Mouse (Mus musculus) stomach, embryonic 15.5 days (tissue): ENCODE measurements around the gene Ccl3. TPM values are rescaled to one million over a fixed set of nuclear protein-coding genes. Genes with fewer than 3 reads are reported as not detected.

ENCODE experiments used
- ATAC-seq: fragments of 200-750 bp; cut with Nextera tagmentation; 2 replicates; pipeline ENCODE4 v1.8.0; 2017; ENCODE audit warnings: low read depth, moderate number of reproducible peaks, moderate TSS enrichment; ENCODE audit not compliant: insufficient read depth, low FRiP score
- H3K27ac ChIP-seq: fragments of 300-500 bp; sonication (generic); 2 replicates; pipeline ENCODE4 v1.5.1; 2015; ENCODE audit warnings: mild to moderate bottlenecking, inconsistent platforms
- H3K27me3 ChIP-seq: fragments of 300-500 bp; sonication (generic); replicated peaks from 2 replicates; pipeline ENCODE4 v1.6.1; 2015; ENCODE audit warnings: inconsistent platforms
- H3K36me3 ChIP-seq: fragments of 300-500 bp; sonication (generic); 2 replicates; pipeline ENCODE4 v1.6.1; 2015; ENCODE audit warnings: inconsistent platforms
- H3K4me1 ChIP-seq: fragments of 300-500 bp; sonication (generic); 2 replicates; pipeline ENCODE4 v1.6.1; 2015; ENCODE audit warnings: inconsistent platforms
- H3K4me2 ChIP-seq: fragments of 300-500 bp; sonication (generic); 2 replicates; pipeline ENCODE4 v1.6.1; 2015; ENCODE audit warnings: mild to moderate bottlenecking, inconsistent platforms
- H3K4me3 ChIP-seq: fragments of 300-500 bp; sonication (generic); replicated peaks from 2 replicates; pipeline ENCODE4 v1.5.1; 2015; ENCODE audit warnings: inconsistent platforms
- H3K9ac ChIP-seq: fragments of 300-500 bp; sonication (generic); 2 replicates; pipeline ENCODE4 v1.6.1; 2015; ENCODE audit warnings: inconsistent platforms
- H3K9me3 ChIP-seq: fragments of 300-500 bp; sonication (generic); 2 replicates; pipeline ENCODE4 v1.6.1; 2016; ENCODE audit warnings: inconsistent platforms
- WGBS: fragments of 180-500 bp; shearing (Covaris S2); methylation state at CpG from one replicate; pipeline ENCODE4 v1.1.7; 2015; 5-methylcytosine and 5-hydroxymethylcytosine counted together
- polyA plus RNA-seq: library from polyadenylated mRNA; unstranded; fragments of >200 nt; fragmentation: Nextera tagmentation; extraction: Ambion mirVana; gene quantifications from 2 replicates; pipeline ENCODE4 v1.2.1, GENCODE M21; 2015

Gene Ccl3
- 0.66 and 1.0 TPM in 2 replicates for polyA plus RNA-seq

GRCm38 (mm10) chr11:83649305-83649841, at the start of gene Ccl3:
Gene Ccl3 (minus strand): TSS chr11:83649355.
- no peak for ATAC-seq
- no peak within 1 kb of the TSS for H3K27ac ChIP-seq
- no peak within 1 kb of the TSS for H3K9ac ChIP-seq
- no peaks in the 10 kb centered on the region for H3K9me3 ChIP-seq
- no peaks in the 10 kb centered on the region for H3K27me3 ChIP-seq
- no peaks in the 10 kb centered on the region for H3K36me3 ChIP-seq
- WGBS, result 69% methylated on average over 8 of the region's 8 CpGs
- H3K4me2 ChIP-seq, result no peak within 1 kb of the TSS
- H3K4me3 ChIP-seq, result no peak within 1 kb of the TSS
- no peaks in the 10 kb centered on the region for H3K4me1 ChIP-seq

- H3K9me3 ChIP-seq, result no peaks in the 10 kb centered on the region
- 70% methylated on average over 1 of the region's 1 CpGs for WGBS
- H3K27ac ChIP-seq, result no peak overlapping the region
- H3K4me2 ChIP-seq, result no peak overlapping the region
- H3K4me1 ChIP-seq, result no peaks in the 10 kb centered on the region
- no peaks in the 10 kb centered on the region for H3K27me3 ChIP-seq
- no peak for ATAC-seq
- H3K4me3 ChIP-seq, result no peak overlapping the region
- H3K9ac ChIP-seq, result no peak overlapping the region
- no peaks in the 10 kb centered on the region for H3K36me3 ChIP-seq
These were observed 42.9 kb upstream of the Ccl3 start for GRCm38 (mm10) chr11:83692008-83692407.

DNA sequence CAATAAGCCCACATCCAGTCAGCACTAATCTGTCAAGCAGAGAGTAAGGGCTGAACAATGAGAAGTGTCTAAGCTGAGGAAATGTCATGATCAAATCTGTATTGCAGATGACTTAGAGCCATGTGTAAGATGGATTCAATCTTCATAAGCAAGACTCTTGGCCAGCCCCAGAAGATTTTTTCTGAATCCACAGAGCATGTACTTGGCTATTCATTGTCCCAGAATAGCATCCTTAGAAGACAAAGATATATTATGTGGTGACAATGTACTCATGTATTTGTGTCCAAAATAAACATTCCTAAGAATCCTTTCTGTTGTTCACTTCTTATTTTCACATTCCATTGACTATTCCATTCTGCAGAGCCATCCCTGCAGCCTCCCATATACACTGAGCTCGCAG, 40.8 kb upstream of the Ccl3 start:
- H3K9ac ChIP-seq, result no peak overlapping the region
- whole genome bisulfite sequencing, result 67% methylated on average over 1 of the region's 1 CpGs
- no peaks in the 10 kb centered on the region for H3K36me3 ChIP-seq
- no peaks in the 10 kb centered on the region for H3K9me3 ChIP-seq
- H3K27ac ChIP-seq, result no peak overlapping the region
- no peak for ATAC-seq
- no peaks in the 10 kb centered on the region for H3K4me1 ChIP-seq
- H3K4me3 ChIP-seq, result no peak overlapping the region
- H3K27me3 ChIP-seq, result no peaks in the 10 kb centered on the region
- no peak overlapping the region for H3K4me2 ChIP-seq

GRCm38 (mm10) chr11:83675665-83676064, 26.5 kb upstream of the Ccl3 start:
- Histone ChIP-seq H3K27me3 (no peaks in the 10 kb centered on the region), H3K9ac (no peak overlapping the region), H3K9me3 (no peaks in the 10 kb centered on the region), H3K4me3 (no peak overlapping the region), H3K4me2 (no peak overlapping the region), H3K36me3 (no peaks in the 10 kb centered on the region), H3K27ac (no peak overlapping the region), H3K4me1 (no peaks in the 10 kb centered on the region)
- ATAC-seq, result no peak
- 91% methylated on average over 1 of the region's 1 CpGs for WGBS

DNA sequence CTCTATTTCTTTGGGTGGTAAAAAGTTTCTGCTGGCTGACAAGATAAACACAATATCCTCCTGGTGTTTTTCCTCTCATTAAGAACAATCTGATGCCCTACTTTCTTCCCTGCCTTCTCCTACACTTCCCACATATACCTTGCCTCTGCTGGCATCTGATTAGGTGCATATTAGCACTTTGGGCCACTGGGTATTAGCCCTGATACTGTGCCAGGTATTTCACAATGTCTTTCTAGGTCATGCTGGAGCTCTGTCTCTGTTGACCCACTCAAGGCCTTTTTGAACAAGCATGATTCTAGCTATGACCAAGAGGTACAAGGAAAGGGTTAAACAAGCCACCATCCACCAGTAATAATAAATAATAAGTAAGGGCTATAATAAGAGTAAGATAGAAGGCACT, 22.6 kb upstream of the Ccl3 start:
- no peak overlapping the region for H3K27ac ChIP-seq
- no peaks in the 10 kb centered on the region for H3K27me3 ChIP-seq
- no peak overlapping the region for H3K4me2 ChIP-seq
- H3K4me1 ChIP-seq, result no peaks in the 10 kb centered on the region
- no peaks in the 10 kb centered on the region for H3K36me3 ChIP-seq
- ATAC-seq, result no peak
- H3K4me3 ChIP-seq, result no peak overlapping the region
- H3K9me3 ChIP-seq, result no peaks in the 10 kb centered on the region
- no peak overlapping the region for H3K9ac ChIP-seq

DNA sequence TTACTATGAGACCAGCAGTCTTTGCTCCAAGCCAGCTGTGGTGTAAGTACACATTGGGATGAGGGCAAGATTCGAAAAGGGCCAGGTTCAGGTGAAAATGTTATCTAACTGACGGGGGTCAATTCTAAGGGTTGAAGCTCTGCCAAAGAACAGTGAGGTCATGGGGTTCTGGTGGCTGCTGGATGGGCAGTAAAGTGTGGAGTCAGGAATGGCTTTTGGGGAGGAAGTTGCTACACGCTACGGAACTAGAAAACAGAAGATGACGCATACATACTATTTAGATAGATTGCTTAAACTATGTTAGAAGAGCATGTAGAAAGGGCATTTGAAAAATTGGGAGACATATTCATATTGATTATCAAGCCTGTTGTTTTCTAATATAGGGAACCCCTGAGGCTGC, 14.4 kb upstream of the Ccl3 start:
- Histone ChIP-seq H3K4me2 (no peak overlapping the region), H3K9ac (no peak overlapping the region), H3K4me1 (no peaks in the 10 kb centered on the region), H3K27me3 (no peaks in the 10 kb centered on the region), H3K27ac (no peak overlapping the region), H3K4me3 (no peak overlapping the region), H3K9me3 (no peaks in the 10 kb centered on the region), H3K36me3 (no peaks in the 10 kb centered on the region)
- ATAC-seq, result no peak
- WGBS, result 50% methylated on average over 5 of the region's 5 CpGs

GRCm38 (mm10) chr11:83662204-83662603, 13.0 kb upstream of the Ccl3 start, which contains the start of gene Ccl4:
Gene Ccl4 (plus strand): TSS chr11:83662584.
- Histone ChIP-seq H3K27ac (no peak within 1 kb of the TSS), H3K4me2 (no peak within 1 kb of the TSS), H3K36me3 (no peaks in the 10 kb centered on the region), H3K27me3 (no peaks in the 10 kb centered on the region), H3K4me3 (no peak within 1 kb of the TSS), H3K9ac (no peak within 1 kb of the TSS), H3K4me1 (no peaks in the 10 kb centered on the region), H3K9me3 (no peaks in the 10 kb centered on the region)
- no peak for ATAC-seq
- 71% methylated on average over 6 of the region's 6 CpGs for WGBS

DNA sequence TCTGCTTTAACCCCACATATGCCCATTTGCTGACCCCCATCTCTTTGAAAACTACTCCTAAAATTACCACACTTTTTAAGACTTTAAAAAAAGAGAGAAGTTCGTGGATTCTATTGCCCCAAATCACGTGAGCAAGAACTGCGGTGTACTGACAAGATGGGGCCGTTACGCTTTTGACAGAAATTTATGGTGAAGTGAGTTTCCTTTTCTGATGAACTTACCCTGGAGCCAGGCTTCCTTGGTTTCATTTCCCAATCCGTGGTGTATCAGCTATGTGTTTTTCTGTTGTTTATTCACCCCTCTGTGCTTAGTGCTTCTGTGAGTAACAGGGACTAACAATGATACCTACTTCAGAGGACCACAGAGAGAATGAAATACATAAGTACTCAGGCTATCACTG, 9.6 kb upstream of the Ccl3 start:
- no peaks in the 10 kb centered on the region for H3K9me3 ChIP-seq
- H3K27me3 ChIP-seq, result no peaks in the 10 kb centered on the region
- H3K4me3 ChIP-seq, result no peak overlapping the region
- H3K9ac ChIP-seq, result no peak overlapping the region
- no peaks in the 10 kb centered on the region for H3K4me1 ChIP-seq
- WGBS, result 68% methylated on average over 6 of the region's 6 CpGs
- no peaks in the 10 kb centered on the region for H3K36me3 ChIP-seq
- H3K4me2 ChIP-seq, result no peak overlapping the region
- H3K27ac ChIP-seq, result no peak overlapping the region
- ATAC-seq, result no peak

- Histone ChIP-seq H3K4me3 (no peak overlapping the region), H3K27ac (no peak overlapping the region), H3K27me3 (no peaks in the 10 kb centered on the region), H3K4me2 (no peak overlapping the region), H3K9me3 (no peaks in the 10 kb centered on the region), H3K9ac (no peak overlapping the region), H3K4me1 (no peaks in the 10 kb centered on the region), H3K36me3 (no peaks in the 10 kb centered on the region)
- WGBS, result 74% methylated on average over 3 of the region's 3 CpGs
- ATAC-seq, result no peak
These were observed 8.4 kb upstream of the Ccl3 start for GRCm38 (mm10) chr11:83657508-83657907.

DNA sequence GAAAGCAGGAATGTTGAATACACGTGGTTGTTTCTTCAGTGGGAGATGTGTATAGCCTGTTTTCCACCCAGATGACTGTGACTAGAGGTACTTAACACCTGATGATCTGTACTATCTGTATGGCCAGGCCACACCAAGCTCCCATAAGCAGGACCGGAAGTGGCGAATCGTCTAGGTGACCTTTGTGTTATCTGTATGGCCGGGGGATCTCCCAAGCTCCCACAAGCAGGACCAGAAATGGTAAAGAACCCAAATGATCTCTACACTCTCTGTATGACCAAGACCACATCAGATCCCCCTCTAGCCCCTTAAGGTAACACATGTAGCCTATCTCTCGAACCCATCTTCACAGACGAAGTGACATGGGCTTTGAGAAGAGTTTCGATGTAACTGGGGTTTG, 5.5 kb upstream of the Ccl3 start:
- Histone ChIP-seq H3K4me1 (no peaks in the 10 kb centered on the region), H3K9me3 (no peaks in the 10 kb centered on the region), H3K9ac (no peak overlapping the region), H3K27ac (no peak overlapping the region), H3K4me3 (no peak overlapping the region), H3K4me2 (no peak overlapping the region), H3K27me3 (no peaks in the 10 kb centered on the region), H3K36me3 (no peaks in the 10 kb centered on the region)
- WGBS, result 88% methylated on average over 8 of the region's 8 CpGs
- ATAC-seq, result no peak

DNA sequence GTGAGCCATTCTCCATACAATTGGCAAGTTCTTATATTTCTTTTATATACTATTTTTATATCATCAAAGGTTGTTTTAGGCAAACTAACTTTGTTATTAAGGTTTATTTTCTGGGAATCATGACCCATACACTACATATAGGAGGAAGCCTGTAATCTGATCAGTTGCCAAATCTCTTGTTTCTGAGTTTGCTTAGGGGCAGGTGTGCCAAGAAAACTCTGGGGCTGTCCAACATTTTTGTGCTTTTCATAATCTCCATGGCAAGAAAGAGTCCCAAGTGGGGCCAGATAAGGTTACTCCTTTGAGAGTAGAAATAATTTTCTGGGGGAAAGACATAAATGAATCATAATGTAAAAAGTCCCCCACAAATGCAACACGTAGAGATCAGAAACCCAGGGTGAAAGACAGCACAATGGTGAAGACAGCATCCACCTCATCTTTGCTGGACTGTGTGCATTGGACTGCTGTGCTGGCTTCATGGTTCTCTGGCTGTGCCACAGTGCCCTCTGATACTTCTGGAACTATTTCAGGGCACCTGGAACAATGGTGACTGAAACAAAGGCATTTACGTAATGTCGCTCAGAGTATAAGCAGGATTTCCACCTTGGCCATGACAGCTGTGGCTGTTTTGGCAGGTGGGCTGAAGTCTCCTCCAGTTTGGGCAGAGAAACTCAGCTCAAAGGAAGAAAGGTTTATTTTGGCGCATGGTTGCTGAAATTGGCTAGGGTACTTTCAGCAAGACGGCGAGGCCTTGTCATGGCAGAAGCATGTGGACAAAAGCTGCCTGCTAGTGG, 2.6 kb downstream of the Ccl3 start:
- H3K4me1 ChIP-seq, result no peaks in the 10 kb centered on the region
- 94% methylated on average over 6 of the region's 6 CpGs for WGBS
- no peaks in the 10 kb centered on the region for H3K9me3 ChIP-seq
- no peak overlapping the region for H3K9ac ChIP-seq
- no peak overlapping the region for H3K27ac ChIP-seq
- H3K4me3 ChIP-seq, result no peak overlapping the region
- H3K27me3 ChIP-seq, result no peaks in the 10 kb centered on the region
- no peaks in the 10 kb centered on the region for H3K36me3 ChIP-seq
- ATAC-seq, result no peak
- H3K4me2 ChIP-seq, result no peak overlapping the region

DNA sequence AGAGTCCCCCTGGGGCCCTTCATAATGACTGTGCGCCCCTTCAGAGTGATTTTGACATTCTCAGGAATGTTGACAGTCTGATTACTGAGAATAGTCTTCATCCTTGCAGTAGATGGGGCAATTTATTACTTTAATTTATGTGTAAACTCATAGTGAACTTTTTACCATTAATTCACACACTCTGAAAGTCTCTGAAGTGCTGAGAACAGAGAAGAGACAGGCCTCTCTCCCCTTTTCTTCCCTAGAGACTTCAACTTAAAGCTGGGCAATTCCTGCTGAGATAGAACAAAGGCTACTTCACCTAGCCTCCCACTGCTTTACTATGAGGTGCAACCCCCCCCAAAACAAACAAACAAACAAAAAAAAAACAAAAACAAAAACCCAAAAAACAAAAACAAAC, 3.6 kb downstream of the Ccl3 start, which contains the start of gene Rpl9-ps1:
Rpl9-ps1 (minus strand) TSS at position 101 of the 400 bp plus-strand sequence.
- Histone ChIP-seq H3K4me2 (no peak within 1 kb of the TSS), H3K27ac (no peak within 1 kb of the TSS), H3K36me3 (no peaks in the 10 kb centered on the region), H3K27me3 (no peaks in the 10 kb centered on the region), H3K9ac (no peak within 1 kb of the TSS), H3K9me3 (no peaks in the 10 kb centered on the region), H3K4me1 (no peaks in the 10 kb centered on the region), H3K4me3 (no peak within 1 kb of the TSS)
- ATAC-seq, result no peak
- WGBS, result 81% methylated on average over 1 of the region's 1 CpGs
